Mouse (Mus musculus): ENCODE data around the gene Epha1.

DNA sequence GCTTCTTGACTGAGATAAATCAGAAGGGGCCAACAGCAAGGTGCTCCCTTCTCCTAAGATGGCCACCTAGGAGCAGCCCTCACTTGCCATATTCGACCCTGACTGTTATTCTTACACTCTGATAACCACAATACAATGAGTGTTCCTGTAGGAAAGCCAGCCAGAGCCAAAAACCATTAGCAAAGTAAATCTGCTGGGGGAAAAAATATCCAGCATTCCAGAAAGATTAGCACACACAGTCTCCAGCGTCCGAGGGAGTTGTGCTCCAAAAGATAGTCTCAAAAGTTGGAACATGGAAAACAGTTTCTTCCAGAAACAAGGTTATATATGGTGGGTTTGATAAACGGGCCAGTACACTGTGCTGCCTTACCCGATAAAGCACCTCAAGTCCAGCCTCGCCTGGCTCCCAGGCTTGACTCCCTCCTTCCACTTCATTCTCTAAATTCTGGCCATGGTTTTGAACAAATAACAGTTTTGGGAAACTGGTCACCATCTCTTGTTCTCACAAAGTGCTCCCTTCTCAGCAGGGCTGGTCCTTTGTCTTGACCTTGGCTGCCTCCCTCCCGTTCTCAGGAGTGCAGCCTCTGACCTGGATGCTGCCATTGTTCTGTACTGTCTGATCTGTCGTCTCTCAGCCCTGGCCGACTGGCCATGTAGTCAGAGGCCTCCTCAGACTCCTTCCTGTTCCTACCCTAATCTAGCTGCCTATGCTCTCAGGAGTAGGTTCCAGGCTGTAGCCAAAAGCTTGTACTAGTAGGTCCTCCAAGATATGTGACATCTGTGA lies 13.5 kb downstream of the Epha1 start:
- no peak for TF ChIP-seq GATA1 (IDR thresholded peaks at IDR 0.05; ENCODE audit: low read length)
- no peak for TF ChIP-seq TAL1 (IDR thresholded peaks at IDR 0.05; ENCODE audit: low read length)
